9 mouse cellular contexts compared by ENCODE assay signal in genomic region chr6:8414020-8414419, GRCm38 (mm10).
DNase-seq lines count a peak whose midpoint lies in the region; ATAC-seq and TF ChIP-seq lines count a peak whose summit lies in the region.
"Had no signal": no experiment of that assay in that cellular context is flagged by ENCODE, and none has a peak within 500 bp of the region (broad histone marks: within the 10 kb centered on the region; RNA-seq: fewer than 3 reads in every experiment).

No protein-coding gene starts in this region.

- H3K4me2 ChIP-seq in kidney, embryonic 14.5 days (replicated peaks; ENCODE audit: low read depth, low read length) = no peak overlapping the region
- H3K4me2 ChIP-seq in hindbrain, postnatal 0 days (ENCODE audit: low read depth, low read length) = peak overlapping the region; percentile 23
- H3K4me2 ChIP-seq in stomach, postnatal 0 days (replicated peaks; ENCODE audit: low read depth) = no peak overlapping the region
- H3K4me2 ChIP-seq: limb, embryonic 12.5 days had no signal

- H3K27me3 ChIP-seq in kidney, embryonic 14.5 days (ENCODE audit: control insufficient read depth, insufficient read depth, low read length) = no peaks in the 10 kb centered on the region
- H3K27me3 ChIP-seq in hindbrain, postnatal 0 days (ENCODE audit: insufficient read depth, low read length) = no peaks in the 10 kb centered on the region
- no peaks in the 10 kb centered on the region for H3K27me3 ChIP-seq in stomach, postnatal 0 days (ENCODE audit: control insufficient read depth, insufficient read depth, low read length)
- H3K27me3 ChIP-seq: limb, embryonic 12.5 days had no signal

- no peaks in the 10 kb centered on the region for H3K36me3 ChIP-seq in kidney, embryonic 14.5 days (ENCODE audit: control insufficient read depth, insufficient read depth, low read length)
- H3K36me3 ChIP-seq in hindbrain, postnatal 0 days (ENCODE audit: insufficient read depth, low read length) = no peaks in the 10 kb centered on the region
- no peaks in the 10 kb centered on the region for H3K36me3 ChIP-seq in stomach, postnatal 0 days (ENCODE audit: control insufficient read depth, insufficient read depth, low read length)
- H3K36me3 ChIP-seq: limb, embryonic 12.5 days had no signal

- no peak overlapping the region for H3K9ac ChIP-seq in kidney, embryonic 14.5 days (ENCODE audit: low read depth, low read length)
- H3K9ac ChIP-seq in hindbrain, postnatal 0 days (replicated peaks; ENCODE audit: low read length) = no peak overlapping the region
- H3K9ac ChIP-seq in stomach, postnatal 0 days (ENCODE audit: low read length) = no peak overlapping the region
- H3K9ac ChIP-seq: limb, embryonic 12.5 days had no signal

- no peak overlapping the region for H3K27ac ChIP-seq in kidney, embryonic 14.5 days (ENCODE audit: low read depth, low read length)
- H3K27ac ChIP-seq in hindbrain, postnatal 0 days = peak overlapping the region; percentile 66; the same call in 1 of the 2 replicates
- H3K27ac ChIP-seq in stomach, postnatal 0 days (replicated peaks) = 0 out of 2 replicates have a peak overlapping the region, but pooled peaks have one; percentile 18
- H3K27ac ChIP-seq: limb, embryonic 12.5 days had no signal

- DNase-seq in kidney, adult 9 months = peak; percentile 22
- DNase-seq in thymus, postnatal 4 days = peak; percentile 52
- no peak for DNase-seq in thymus, postnatal 25 days
- DNase-seq in hindbrain, postnatal 0 days (ENCODE audit: low spot score) = peak; percentile 58
- peak; percentile 72 for DNase-seq in stomach, postnatal 0 days (ENCODE audit: low spot score)

- no peak for TF ChIP-seq CTCF in hindbrain, postnatal 0 days (IDR thresholded peaks at IDR 0.05; ENCODE audit: low read depth)
- TF ChIP-seq CTCF in stomach, postnatal 0 days (IDR thresholded peaks at IDR 0.05; ENCODE audit: low read depth) = no peak

- no peaks in the 10 kb centered on the region for H3K4me1 ChIP-seq in kidney, embryonic 14.5 days (ENCODE audit: control insufficient read depth, insufficient read depth, low read length)
- H3K4me1 ChIP-seq in hindbrain, postnatal 0 days (ENCODE audit: insufficient read depth, low read length) = 0 out of 2 replicates have a peak, but pooled peaks cover 5% of the 10 kb centered on the region
- H3K4me1 ChIP-seq in stomach, postnatal 0 days (replicated peaks; ENCODE audit: control insufficient read depth, insufficient read depth) = no peaks in the 10 kb centered on the region

- WGBS in kidney, embryonic 14.5 days = 53% methylated on average over 9 of the region's 9 CpGs
- 58% methylated on average over 9 of the region's 9 CpGs for WGBS in hindbrain, postnatal 0 days
- WGBS in stomach, postnatal 0 days = 39% methylated on average over 9 of the region's 9 CpGs

- ATAC-seq in kidney, embryonic 14.5 days (ENCODE audit: low FRiP score, low TSS enrichment) = no peak
- ATAC-seq in hindbrain, postnatal 0 days = peak; percentile 64; the same call in 1 of the 2 replicates
- peak; percentile 73; the same call in 1 of the 2 replicates for ATAC-seq in stomach, postnatal 0 days (ENCODE audit: low FRiP score, low TSS enrichment)
- ATAC-seq in megakaryocyte-erythroid progenitor cell, adult 5-6 weeks (replicated peaks; ENCODE audit: low FRiP score, low TSS enrichment, poor library complexity, severe bottlenecking) = no peak
- no peak for ATAC-seq in erythroid progenitor cell, adult 5-6 weeks (replicated peaks; ENCODE audit: low FRiP score, poor library complexity, severe bottlenecking)

- TF ChIP-seq EP300 in stomach, postnatal 0 days (optimal IDR thresholded peaks at IDR 0.05) = no peak

- no peak overlapping the region for H3K4me3 ChIP-seq in kidney, embryonic 14.5 days (ENCODE audit: low read length)
- H3K4me3 ChIP-seq in hindbrain, postnatal 0 days (ENCODE audit: low read length) = peak overlapping the region; percentile 23
- 0 out of 2 replicates have a peak overlapping the region, but pooled peaks have one; percentile 1 for H3K4me3 ChIP-seq in stomach, postnatal 0 days (ENCODE audit: low read depth, low read length)
- H3K4me3 ChIP-seq: limb, embryonic 12.5 days had no signal

- H3K9me3 ChIP-seq in kidney, embryonic 14.5 days (ENCODE audit: control insufficient read depth, low read length) = no peaks in the 10 kb centered on the region
- no peaks in the 10 kb centered on the region for H3K9me3 ChIP-seq in hindbrain, postnatal 0 days (ENCODE audit: low read length)
- H3K9me3 ChIP-seq in stomach, postnatal 0 days (ENCODE audit: control insufficient read depth, low read length) = no peaks in the 10 kb centered on the region
- H3K9me3 ChIP-seq: limb, embryonic 12.5 days had no signal

Comparison
In these comparisons a context has a peak if more than half of its experiments do, and no peak if none do; other contexts are left out.
1. ATAC-seq: peak in hindbrain, postnatal 0 days (single experiment) and stomach, postnatal 0 days (single experiment); none in kidney, embryonic 14.5 days (single experiment), megakaryocyte-erythroid progenitor cell, adult 5-6 weeks (single experiment) and erythroid progenitor cell, adult 5-6 weeks (single experiment).